ENCODE assay signal across 11 mouse cellular contexts in the genomic region with DNA sequence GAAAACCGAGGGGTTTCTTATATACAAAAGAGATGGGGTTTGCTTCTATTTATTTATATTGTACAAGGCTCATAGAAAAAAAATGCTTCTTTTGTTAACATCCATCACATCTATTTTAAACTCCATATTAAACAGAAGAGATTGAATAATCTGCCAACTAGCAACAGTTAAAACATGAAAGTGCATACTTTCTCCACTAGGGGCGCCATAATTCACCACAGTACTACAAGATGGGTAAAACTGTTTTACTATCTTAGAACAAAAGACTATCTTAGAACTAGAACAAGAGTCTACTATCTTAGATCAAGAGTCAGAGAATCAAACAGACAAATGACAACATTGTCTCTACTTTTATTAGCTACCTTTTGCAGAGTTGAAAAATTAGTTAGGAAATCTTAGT.
A peak's percentile ranks its signal among the peaks of the same experiment; 100 is the strongest.
DNase-seq lines count a peak whose midpoint lies in the region; ATAC-seq and TF ChIP-seq lines count a peak whose summit lies in the region.
"Had no signal": no experiment of that assay in that cellular context is flagged by ENCODE, and none has a peak within 500 bp of the region (broad histone marks: within the 10 kb centered on the region; RNA-seq: fewer than 3 reads in every experiment).

No protein-coding gene starts in this region.

- H3K36me3 ChIP-seq in intestine, postnatal 0 days (ENCODE audit: control insufficient read depth, insufficient read depth), result no peaks in the 10 kb centered on the region
- no peaks in the 10 kb centered on the region for H3K36me3 ChIP-seq in intestine, embryonic 15.5 days
- H3K36me3 ChIP-seq in stomach, postnatal 0 days (ENCODE audit: control insufficient read depth, insufficient read depth, low read length), result no peaks in the 10 kb centered on the region
- H3K36me3 ChIP-seq: heart, embryonic 13.5 days; midbrain, embryonic 10.5 days had no signal

- no peaks in the 10 kb centered on the region for H3K4me1 ChIP-seq in intestine, postnatal 0 days (replicated peaks; ENCODE audit: control insufficient read depth, insufficient read depth, low read length)
- no peaks in the 10 kb centered on the region for H3K4me1 ChIP-seq in intestine, embryonic 15.5 days (replicated peaks)
- H3K4me1 ChIP-seq in stomach, postnatal 0 days (replicated peaks; ENCODE audit: control insufficient read depth, insufficient read depth), result no peaks in the 10 kb centered on the region
- H3K4me1 ChIP-seq: forebrain, embryonic 13.5 days; midbrain, embryonic 10.5 days had no signal

- TF ChIP-seq CTCF in intestine, postnatal 0 days (IDR thresholded peaks at IDR 0.05; ENCODE audit: low read depth), result peak; percentile 79
- TF ChIP-seq CTCF in stomach, postnatal 0 days (IDR thresholded peaks at IDR 0.05; ENCODE audit: low read depth), result peak; percentile 80

- no peak for TF ChIP-seq EP300 in stomach, postnatal 0 days (optimal IDR thresholded peaks at IDR 0.05)

- WGBS in intestine, postnatal 0 days, result 33% methylated on average over 2 of the region's 2 CpGs
- WGBS in intestine, embryonic 15.5 days, result 30% methylated on average over 2 of the region's 2 CpGs
- 25% methylated on average over 2 of the region's 2 CpGs for WGBS in stomach, postnatal 0 days

- DNase-seq in CD4-positive, CD25-positive, alpha-beta regulatory T cell, adult 2 months (ENCODE audit: low read depth, low spot score), result peak; percentile 15
- DNase-seq in thymus, postnatal 0 days (ENCODE audit: low spot score), result peak; percentile 14
- DNase-seq in thymus, adult 18-20 months, result no peak
- no peak for DNase-seq in stomach, postnatal 0 days (ENCODE audit: low spot score)
- DNase-seq in layer of hippocampus, adult 8-10 months (ENCODE audit: low spot score in 2 of 2), result no peak

- no peaks in the 10 kb centered on the region for H3K27me3 ChIP-seq in intestine, postnatal 0 days (replicated peaks; ENCODE audit: control insufficient read depth, insufficient read depth, low read length)
- H3K27me3 ChIP-seq in intestine, embryonic 15.5 days (replicated peaks), result no peaks in the 10 kb centered on the region
- no peaks in the 10 kb centered on the region for H3K27me3 ChIP-seq in stomach, postnatal 0 days (ENCODE audit: control insufficient read depth, insufficient read depth, low read length)
- H3K27me3 ChIP-seq: forebrain, embryonic 13.5 days; heart, embryonic 13.5 days had no signal

- H3K4me3 ChIP-seq in intestine, postnatal 0 days (ENCODE audit: low read depth, low read length), result no peak overlapping the region
- H3K4me3 ChIP-seq in intestine, embryonic 15.5 days (replicated peaks), result no peak overlapping the region
- no peak overlapping the region for H3K4me3 ChIP-seq in stomach, postnatal 0 days (ENCODE audit: low read depth, low read length)
- H3K4me3 ChIP-seq: forebrain, embryonic 13.5 days; heart, embryonic 13.5 days; midbrain, embryonic 10.5 days had no signal

- no peak overlapping the region for H3K4me2 ChIP-seq in intestine, postnatal 0 days (replicated peaks; ENCODE audit: low read depth)
- no peak overlapping the region for H3K4me2 ChIP-seq in intestine, embryonic 15.5 days (replicated peaks)
- no peak overlapping the region for H3K4me2 ChIP-seq in stomach, postnatal 0 days (replicated peaks; ENCODE audit: low read depth)
- H3K4me2 ChIP-seq: forebrain, embryonic 13.5 days; heart, embryonic 13.5 days had no signal

- H3K9ac ChIP-seq in intestine, postnatal 0 days (ENCODE audit: low read depth, low read length), result no peak overlapping the region
- no peak overlapping the region for H3K9ac ChIP-seq in intestine, embryonic 15.5 days
- H3K9ac ChIP-seq in stomach, postnatal 0 days (ENCODE audit: low read length), result no peak overlapping the region
- H3K9ac ChIP-seq: forebrain, embryonic 13.5 days; heart, embryonic 13.5 days had no signal

- no peaks in the 10 kb centered on the region for H3K9me3 ChIP-seq in intestine, postnatal 0 days (ENCODE audit: control insufficient read depth)
- H3K9me3 ChIP-seq in intestine, embryonic 15.5 days, result no peaks in the 10 kb centered on the region
- no peaks in the 10 kb centered on the region for H3K9me3 ChIP-seq in stomach, postnatal 0 days (ENCODE audit: control insufficient read depth, low read length)
- H3K9me3 ChIP-seq: forebrain, embryonic 13.5 days; heart, embryonic 13.5 days; midbrain, embryonic 10.5 days had no signal

- H3K27ac ChIP-seq in intestine, postnatal 0 days (ENCODE audit: low read depth, low read length), result no peak overlapping the region
- no peak overlapping the region for H3K27ac ChIP-seq in intestine, embryonic 15.5 days
- no peak overlapping the region for H3K27ac ChIP-seq in stomach, postnatal 0 days (replicated peaks)
- H3K27ac ChIP-seq: forebrain, embryonic 13.5 days; heart, embryonic 13.5 days; midbrain, embryonic 10.5 days had no signal

- ATAC-seq in CD4-positive, CD25-positive, alpha-beta regulatory T cell, adult 4 months, result no peak
- ATAC-seq in intestine, postnatal 0 days, result no peak
- ATAC-seq in intestine, embryonic 15.5 days, result no peak
- no peak for ATAC-seq in stomach, postnatal 0 days (ENCODE audit: low FRiP score, low TSS enrichment)
- ATAC-seq: forebrain, embryonic 13.5 days had no signal

Comparison
In these comparisons a context has a peak if more than half of its experiments do, and no peak if none do; other contexts are left out.
1. DNase-seq: peak in CD4-positive, CD25-positive, alpha-beta regulatory T cell, adult 2 months (single experiment) and thymus, postnatal 0 days (single experiment); none in thymus, adult 18-20 months (0 of 2), stomach, postnatal 0 days (single experiment) and layer of hippocampus, adult 8-10 months (0 of 2).